Mouse (Mus musculus) myocyte (in vitro differentiated cells): ENCODE results near the gene Syt12.

Source experiments
- E2F4 ChIP-seq: IDR thresholded peaks from one replicate; pipeline ENCODE4 v1.6.1; 2011; ENCODE audit warnings: mild to moderate bottlenecking, control low read depth, moderate library complexity; ENCODE audit not compliant: insufficient read depth
- MAX ChIP-seq: IDR thresholded peaks from one replicate; pipeline ENCODE4 v1.6.1; 2011; ENCODE audit warnings: low read depth, mild to moderate bottlenecking, control low read depth
- POLR2AphosphoS2 ChIP-seq: IDR thresholded peaks from one replicate; pipeline ENCODE4 v1.6.1; 2011; ENCODE audit warnings: low read depth, control low read depth; ENCODE audit not compliant: insufficient read length
- TCF3 ChIP-seq: IDR thresholded peaks from one replicate; pipeline ENCODE4 v1.6.1; 2011; ENCODE audit warnings: low read depth, control low read depth; ENCODE audit not compliant: insufficient read length

- TF ChIP-seq MAX = no peak
- TF ChIP-seq POLR2AphosphoS2 = no peak
- TF ChIP-seq E2F4 = no peak
- no peak for TF ChIP-seq TCF3
Observed at GRCm38 (mm10) chr19:4414631-4415030, 62.6 kb downstream of the Syt12 start.
